Mouse (Mus musculus) kidney, adult 2 months (tissue): ENCODE results near the gene Ap3b1.

Experiments used
- CTCF ChIP-seq: fragments of 200-500 bp; conservative IDR thresholded peaks from 2 replicates; pipeline ENCODE4 v1.5.1; 2011; ENCODE audit warnings: low read depth, mild to moderate bottlenecking, control low read depth, low read length, moderate library complexity, mixed read lengths; ENCODE audit not compliant: insufficient read depth, insufficient read length
- POLR2A ChIP-seq: fragments of 200-500 bp; IDR thresholded peaks from one replicate; pipeline ENCODE4 v1.6.1; 2011; ENCODE audit warnings: low read depth, low read length, control low read depth

DNA sequence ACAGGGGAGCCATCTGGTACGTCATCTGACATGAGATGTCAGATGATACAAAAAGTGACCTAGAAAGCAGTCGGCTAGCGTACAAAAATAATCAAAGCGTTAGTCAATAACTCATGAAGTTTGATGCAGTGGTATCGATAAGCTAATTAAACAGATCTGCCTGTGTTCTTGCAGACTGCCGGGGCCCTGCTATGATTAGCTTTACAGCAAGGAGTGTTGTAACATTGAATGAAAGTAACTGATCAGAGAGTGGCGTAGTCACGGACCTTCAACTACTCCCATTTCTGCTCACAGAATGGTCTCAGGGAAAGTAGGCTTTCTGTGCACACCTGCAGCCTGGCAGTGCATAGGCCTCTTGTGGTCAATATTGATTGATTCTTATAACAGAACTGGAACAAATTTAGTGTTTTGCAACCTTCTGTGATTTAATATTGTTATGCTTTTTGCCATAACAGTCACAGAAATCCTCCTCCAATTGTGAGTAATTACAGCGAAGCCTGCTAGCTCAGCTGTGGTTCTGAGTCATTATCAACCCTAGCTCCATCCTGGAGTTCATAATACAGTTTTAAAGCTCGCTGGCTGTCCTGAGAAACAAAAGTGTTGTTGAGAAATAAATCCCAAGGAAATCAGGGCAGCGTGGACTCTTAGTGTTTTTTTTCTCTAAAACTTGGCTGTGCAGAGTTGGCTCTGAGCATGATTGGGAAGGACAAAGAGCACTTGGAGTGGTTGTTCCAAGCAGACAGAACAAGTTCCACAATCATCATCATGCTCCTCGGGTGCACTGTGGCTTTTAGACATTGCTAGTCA is 40.0 kb downstream of the Ap3b1 start:
- TF ChIP-seq CTCF (no peak), POLR2A (no peak)
